Mouse (Mus musculus): Measurements from ENCODE around the gene Dyrk1a. TPM values are rescaled to one million over a fixed set of nuclear protein-coding genes. Genes with fewer than 3 reads are reported as not detected.
"Not testable (repeated sequence)": the region's sequence is repeated elsewhere in the genome, so short reads cannot be mapped to it uniquely, and the experiment has no call there.

Dyrk1a gene
- polyA plus RNA-seq, 1 experiment from 2014 or later, result 13.3 TPM

- 72% methylated on average over 4 of the region's 4 CpGs for WGBS
- no peaks in the 10 kb centered on the region for H3K27me3 ChIP-seq (ENCODE audit: control insufficient read depth, insufficient read depth, low read length)
- H3K36me3 ChIP-seq (ENCODE audit: control insufficient read depth, insufficient read depth, low read length), result peaks cover 53% of the 10 kb centered on the region
- ATAC-seq (ENCODE audit: low FRiP score, low TSS enrichment), result no peak
- H3K9me3 ChIP-seq (ENCODE audit: control insufficient read depth, low read length), result no peaks in the 10 kb centered on the region
- H3K4me2 ChIP-seq (replicated peaks; ENCODE audit: low read depth, low read length), result no peak overlapping the region
- H3K4me1 ChIP-seq (ENCODE audit: control insufficient read depth, insufficient read depth, low read length), result peaks cover 6% of the 10 kb centered on the region
- H3K9ac ChIP-seq (ENCODE audit: low read depth, low read length), result no peak overlapping the region
- no peak overlapping the region for H3K27ac ChIP-seq (ENCODE audit: low read depth, low read length)
- H3K4me3 ChIP-seq (ENCODE audit: low read length), result no peak overlapping the region
These were observed 114.2 kb downstream of the Dyrk1a start for GRCm38 (mm10) chr16:94683960-94684359.

DNA sequence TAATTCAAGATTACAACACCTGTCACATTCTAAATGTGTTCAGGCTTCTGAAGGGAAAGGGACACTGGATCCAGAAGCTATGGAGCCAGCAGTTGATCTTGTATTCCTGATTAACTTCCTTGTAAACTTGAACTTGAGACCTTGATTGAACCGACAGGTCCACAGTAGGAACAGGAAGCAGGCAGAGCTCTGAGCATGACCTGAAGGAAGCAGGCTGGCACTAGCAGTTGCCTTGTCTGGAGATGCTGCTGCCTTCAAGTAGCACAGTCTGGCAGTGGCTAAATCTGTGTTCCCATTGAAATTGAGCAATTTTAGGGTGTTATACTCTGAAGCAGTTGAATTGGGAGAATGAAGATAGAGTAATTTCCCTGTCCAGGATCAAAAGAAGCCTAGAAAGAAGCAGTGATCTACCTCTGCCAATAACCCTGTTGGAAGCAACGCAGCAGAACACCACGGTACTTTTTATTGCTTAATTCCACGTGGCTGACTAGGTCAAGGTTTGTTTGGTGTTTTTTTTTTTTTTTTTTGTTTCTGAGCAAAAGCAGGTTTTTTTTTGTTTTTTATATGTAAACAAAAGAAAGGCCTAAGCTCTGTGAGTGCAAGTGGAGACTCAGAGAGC, 124.0 kb downstream of the Dyrk1a start:
- no peak overlapping the region for H3K4me3 ChIP-seq (ENCODE audit: low read length)
- ATAC-seq (ENCODE audit: low FRiP score, low TSS enrichment), result no peak
- H3K9me3 ChIP-seq (ENCODE audit: control insufficient read depth, low read length), result no peaks in the 10 kb centered on the region
- H3K36me3 ChIP-seq (ENCODE audit: control insufficient read depth, insufficient read depth, low read length), result peaks cover 57% of the 10 kb centered on the region
- WGBS, result 69% methylated on average over 4 of the region's 4 CpGs
- H3K27ac ChIP-seq (ENCODE audit: low read depth, low read length), result no peak overlapping the region
- H3K4me1 ChIP-seq (ENCODE audit: control insufficient read depth, insufficient read depth, low read length), result no peaks in the 10 kb centered on the region
- H3K27me3 ChIP-seq (ENCODE audit: control insufficient read depth, insufficient read depth, low read length), result no peaks in the 10 kb centered on the region
- no peak overlapping the region for H3K9ac ChIP-seq (ENCODE audit: low read depth, low read length)
- H3K4me2 ChIP-seq (replicated peaks; ENCODE audit: low read depth, low read length), result no peak overlapping the region

GRCm38 (mm10) chr16:94697553-94697952, 127.7 kb downstream of the Dyrk1a start:
- Histone ChIP-seq H3K4me3 (ENCODE audit: low read length) (no peak overlapping the region), H3K9me3 (ENCODE audit: control insufficient read depth, low read length) (no peaks in the 10 kb centered on the region), H3K4me1 (ENCODE audit: control insufficient read depth, insufficient read depth, low read length) (no peaks in the 10 kb centered on the region), H3K9ac (ENCODE audit: low read depth, low read length) (no peak overlapping the region), H3K27me3 (ENCODE audit: control insufficient read depth, insufficient read depth, low read length) (no peaks in the 10 kb centered on the region), H3K27ac (ENCODE audit: low read depth, low read length) (no peak overlapping the region), H3K4me2 (replicated peaks; ENCODE audit: low read depth, low read length) (no peak overlapping the region), H3K36me3 (ENCODE audit: control insufficient read depth, insufficient read depth, low read length) (peaks cover 25% of the 10 kb centered on the region)
- ATAC-seq (ENCODE audit: low FRiP score, low TSS enrichment), result no peak
- 83% methylated on average over 5 of the region's 5 CpGs for WGBS

DNA sequence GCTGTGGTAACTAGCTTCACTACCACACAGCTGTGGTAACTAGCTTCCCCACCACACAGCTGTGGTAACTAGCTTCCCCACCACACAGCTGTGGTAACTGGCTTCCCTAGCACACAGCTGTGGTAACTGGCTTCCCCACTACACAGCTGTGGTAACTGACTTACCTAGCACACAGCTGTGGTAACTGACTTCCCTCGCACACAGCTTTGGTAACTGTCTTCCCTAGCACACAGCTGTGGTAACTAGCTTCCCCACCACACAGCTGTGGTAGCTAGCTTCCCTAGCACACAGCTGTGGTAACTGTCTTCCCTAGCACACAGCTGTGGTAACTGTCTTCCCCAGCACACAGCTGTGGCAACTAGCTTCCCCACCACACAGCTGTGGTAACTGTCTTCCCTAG, 128.4 kb downstream of the Dyrk1a start:
- not testable (repeated sequence) for H3K4me2 ChIP-seq (replicated peaks; ENCODE audit: low read depth, low read length); H3K4me3 ChIP-seq (ENCODE audit: low read length); H3K27me3 ChIP-seq (ENCODE audit: control insufficient read depth, insufficient read depth, low read length); H3K9ac ChIP-seq (ENCODE audit: low read depth, low read length); H3K27ac ChIP-seq (ENCODE audit: low read depth, low read length); ATAC-seq (ENCODE audit: low FRiP score, low TSS enrichment); H3K9me3 ChIP-seq (ENCODE audit: control insufficient read depth, low read length); H3K4me1 ChIP-seq (ENCODE audit: control insufficient read depth, insufficient read depth, low read length)
- peaks cover 18% of the 10 kb centered on the region for H3K36me3 ChIP-seq (ENCODE audit: control insufficient read depth, insufficient read depth, low read length)
- 85% methylated on average over 1 of the region's 1 CpGs for WGBS

DNA sequence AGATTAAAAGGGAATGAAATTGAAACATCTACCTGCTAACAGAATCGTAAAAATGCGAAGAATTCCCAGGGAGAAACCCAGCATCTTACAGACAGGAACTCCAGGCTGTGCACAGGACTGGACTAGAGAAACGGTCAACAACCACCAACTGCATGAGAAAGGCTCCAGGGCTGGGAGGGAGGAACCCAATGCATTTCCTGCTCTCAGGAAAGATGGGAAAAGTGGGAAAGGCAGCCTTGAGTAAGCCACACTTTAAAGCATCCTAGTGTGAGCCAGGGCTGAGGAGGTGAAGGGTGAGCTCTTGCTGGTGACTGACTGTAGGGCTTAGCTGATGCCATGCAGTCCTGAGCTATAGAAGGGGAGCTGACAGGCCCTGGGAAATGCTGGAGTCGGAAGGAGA, 131.3 kb downstream of the Dyrk1a start:
- Histone ChIP-seq H3K9me3 (ENCODE audit: control insufficient read depth, low read length) (no peaks in the 10 kb centered on the region), H3K4me3 (ENCODE audit: low read length) (no peak overlapping the region), H3K27ac (ENCODE audit: low read depth, low read length) (no peak overlapping the region), H3K9ac (ENCODE audit: low read depth, low read length) (no peak overlapping the region), H3K4me1 (ENCODE audit: control insufficient read depth, insufficient read depth, low read length) (no peaks in the 10 kb centered on the region), H3K4me2 (replicated peaks; ENCODE audit: low read depth, low read length) (no peak overlapping the region), H3K27me3 (ENCODE audit: control insufficient read depth, insufficient read depth, low read length) (no peaks in the 10 kb centered on the region), H3K36me3 (ENCODE audit: control insufficient read depth, insufficient read depth, low read length) (no peaks in the 10 kb centered on the region; the same call in 1 of the 2 replicates)
- ATAC-seq (ENCODE audit: low FRiP score, low TSS enrichment), result no peak
- 76% methylated on average over 4 of the region's 4 CpGs for WGBS

DNA sequence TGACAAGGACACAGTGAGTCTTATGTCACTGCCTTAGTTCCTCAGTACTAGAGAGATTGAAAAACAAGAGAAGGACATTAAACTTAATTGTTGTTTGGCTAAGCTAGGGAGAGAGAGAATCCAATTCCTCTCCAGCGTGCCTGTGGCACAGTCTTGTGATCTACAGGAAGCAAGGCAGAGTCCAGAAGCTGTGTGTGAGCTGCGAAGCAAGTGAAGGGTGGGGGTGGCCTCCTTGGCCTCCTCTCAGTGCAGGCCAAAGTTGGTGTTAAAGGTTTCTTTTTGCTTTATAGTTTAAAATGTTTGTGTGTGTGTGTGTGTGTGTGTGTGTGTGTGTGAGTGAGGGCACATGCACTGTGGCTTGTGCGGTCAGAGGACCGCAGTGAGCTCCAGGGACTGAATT, 132.2 kb downstream of the Dyrk1a start:
- no peak overlapping the region for H3K4me3 ChIP-seq (ENCODE audit: low read length)

GRCm38 (mm10) chr16:94713480-94714094, 143.8 kb downstream of the Dyrk1a start:
- peaks cover 10% of the 10 kb centered on the region for H3K9me3 ChIP-seq (ENCODE audit: control insufficient read depth, low read length)
- ATAC-seq (ENCODE audit: low FRiP score, low TSS enrichment), result peak; percentile 89
- H3K27me3 ChIP-seq (ENCODE audit: control insufficient read depth, insufficient read depth, low read length), result 0 out of 2 replicates have a peak, but pooled peaks cover 4% of the 10 kb centered on the region
- H3K4me1 ChIP-seq (ENCODE audit: control insufficient read depth, insufficient read depth, low read length), result no peaks in the 10 kb centered on the region
- peak overlapping the region; percentile 10; the same call in 1 of the 2 replicates for H3K4me3 ChIP-seq (ENCODE audit: low read length)
- no peak overlapping the region for H3K9ac ChIP-seq (ENCODE audit: low read depth, low read length)
- 11% methylated on average over 25 of the region's 25 CpGs for WGBS
- H3K4me2 ChIP-seq (replicated peaks; ENCODE audit: low read depth, low read length), result peak overlapping the region; percentile 42
- H3K36me3 ChIP-seq (ENCODE audit: control insufficient read depth, insufficient read depth, low read length), result no peaks in the 10 kb centered on the region
- no peak overlapping the region for H3K27ac ChIP-seq (ENCODE audit: low read depth, low read length)

More for the DNA sequence above, 132.2 kb downstream of the Dyrk1a start:
- 64% methylated on average over 4 of the region's 4 CpGs for WGBS
- no peak overlapping the region for H3K27ac ChIP-seq (ENCODE audit: low read depth, low read length)
- ATAC-seq (ENCODE audit: low FRiP score, low TSS enrichment), result no peak
- H3K27me3 ChIP-seq (ENCODE audit: control insufficient read depth, insufficient read depth, low read length), result no peaks in the 10 kb centered on the region
- no peaks in the 10 kb centered on the region for H3K36me3 ChIP-seq (ENCODE audit: control insufficient read depth, insufficient read depth, low read length)
- no peaks in the 10 kb centered on the region for H3K4me1 ChIP-seq (ENCODE audit: control insufficient read depth, insufficient read depth, low read length)
- H3K9me3 ChIP-seq (ENCODE audit: control insufficient read depth, low read length), result no peaks in the 10 kb centered on the region
- no peak overlapping the region for H3K9ac ChIP-seq (ENCODE audit: low read depth, low read length)
- no peak overlapping the region for H3K4me2 ChIP-seq (replicated peaks; ENCODE audit: low read depth, low read length)

- ATAC-seq (ENCODE audit: low FRiP score, low TSS enrichment), result peak; percentile 74
- Histone ChIP-seq H3K9ac (ENCODE audit: low read depth, low read length) (no peak overlapping the region), H3K4me3 (ENCODE audit: low read length) (no peak overlapping the region), H3K27me3 (ENCODE audit: control insufficient read depth, insufficient read depth, low read length) (0 out of 2 replicates have a peak, but pooled peaks cover 4% of the 10 kb centered on the region), H3K36me3 (ENCODE audit: control insufficient read depth, insufficient read depth, low read length) (no peaks in the 10 kb centered on the region), H3K27ac (ENCODE audit: low read depth, low read length) (no peak overlapping the region), H3K9me3 (ENCODE audit: control insufficient read depth, low read length) (peaks cover 10% of the 10 kb centered on the region), H3K4me1 (ENCODE audit: control insufficient read depth, insufficient read depth, low read length) (no peaks in the 10 kb centered on the region), H3K4me2 (replicated peaks; ENCODE audit: low read depth, low read length) (0 out of 2 replicates have a peak overlapping the region, but pooled peaks have one; percentile 2)
- WGBS, result 12% methylated on average over 14 of the region's 14 CpGs
These were observed 144.7 kb downstream of the Dyrk1a start for GRCm38 (mm10) chr16:94714483-94714882.

- no peak overlapping the region for H3K4me3 ChIP-seq (ENCODE audit: low read length)
- no peak overlapping the region for H3K27ac ChIP-seq (ENCODE audit: low read depth, low read length)
- H3K36me3 ChIP-seq (ENCODE audit: control insufficient read depth, insufficient read depth, low read length), result no peaks in the 10 kb centered on the region
- H3K4me1 ChIP-seq (ENCODE audit: control insufficient read depth, insufficient read depth, low read length), result no peaks in the 10 kb centered on the region
- H3K9me3 ChIP-seq (ENCODE audit: control insufficient read depth, low read length), result peaks cover 10% of the 10 kb centered on the region
- ATAC-seq (ENCODE audit: low FRiP score, low TSS enrichment), result no peak
- H3K4me2 ChIP-seq (replicated peaks; ENCODE audit: low read depth, low read length), result no peak overlapping the region
- H3K9ac ChIP-seq (ENCODE audit: low read depth, low read length), result no peak overlapping the region
- WGBS, result 93% methylated on average over 11 of the region's 11 CpGs
- H3K27me3 ChIP-seq (ENCODE audit: control insufficient read depth, insufficient read depth, low read length), result 0 out of 2 replicates have a peak, but pooled peaks cover 4% of the 10 kb centered on the region
These were observed 147.2 kb downstream of the Dyrk1a start for GRCm38 (mm10) chr16:94717051-94717450.

Data from kidney, embryonic 14.5 days (tissue).